Mouse (Mus musculus) myocyte (in vitro differentiated cells): ENCODE measurements around the gene Tmsb15b1. TPM values are rescaled to one million over a fixed set of nuclear protein-coding genes. Genes with fewer than 3 reads are reported as not detected.
"Not testable (repeated sequence)": the region's sequence is repeated elsewhere in the genome, so short reads cannot be mapped to it uniquely, and the experiment has no call there.

Experiments
- H3K27me3 ChIP-seq: one replicate; pipeline ENCODE4 v1.6.1; 2011; ENCODE audit not compliant: control insufficient read depth, insufficient read depth, insufficient read length
- H3K36me3 ChIP-seq: one replicate; pipeline ENCODE4 v1.6.1; 2011; ENCODE audit not compliant: control insufficient read depth, insufficient read depth
- H3K4me2 ChIP-seq: one replicate; pipeline ENCODE4 v1.6.1; 2011; ENCODE audit warnings: low read depth, control low read depth
- H3K4me3 ChIP-seq: one replicate; pipeline ENCODE4 v1.5.1; 2011; ENCODE audit warnings: mild to moderate bottlenecking, control low read depth, moderate library complexity
- H3K79me2 ChIP-seq: one replicate; pipeline ENCODE4 v1.6.1; 2011; ENCODE audit not compliant: control insufficient read depth, insufficient read depth
- H3ac ChIP-seq: one replicate; pipeline ENCODE4 v1.6.1; 2011; ENCODE audit not compliant: control insufficient read depth, insufficient read length
- CEBPB ChIP-seq: IDR thresholded peaks from 2 replicates; pipeline ENCODE4 v1.6.1; 2011; ENCODE audit warnings: mild to moderate bottlenecking, moderate library complexity; ENCODE audit not compliant: poor library complexity, insufficient read depth, severe bottlenecking
- E2F4 ChIP-seq: IDR thresholded peaks from one replicate; pipeline ENCODE4 v1.6.1; 2011; ENCODE audit warnings: mild to moderate bottlenecking, control low read depth, moderate library complexity; ENCODE audit not compliant: insufficient read depth
- MAX ChIP-seq: IDR thresholded peaks from one replicate; pipeline ENCODE4 v1.6.1; 2011; ENCODE audit warnings: low read depth, mild to moderate bottlenecking, control low read depth
- MYOD1 ChIP-seq, 3 experiments: IDR thresholded peaks; one replicate each; pipeline ENCODE4 v1.6.1; 2011; ENCODE audit warnings: control low read depth in 2 of 3, low read depth in 2 of 3, mild to moderate bottlenecking in 2 of 3, moderate library complexity in 1 of 3; ENCODE audit not compliant: insufficient read length in 2 of 3, control insufficient read depth in 1 of 3
- MYOG ChIP-seq, 3 experiments: IDR thresholded peaks; one replicate each; pipeline ENCODE4 v1.6.1; 2011; ENCODE audit warnings: control low read depth in 2 of 3, low read depth in 2 of 3, mild to moderate bottlenecking in 2 of 3; ENCODE audit not compliant: insufficient read length in 2 of 3, control insufficient read depth in 1 of 3, insufficient read depth in 1 of 3
- POLR2A ChIP-seq: IDR thresholded peaks from one replicate; pipeline ENCODE4 v1.6.1; 2011; ENCODE audit warnings: low read depth, mild to moderate bottlenecking, control low read depth, moderate library complexity; ENCODE audit not compliant: insufficient read length
- POLR2AphosphoS2 ChIP-seq: IDR thresholded peaks from one replicate; pipeline ENCODE4 v1.6.1; 2011; ENCODE audit warnings: low read depth, control low read depth; ENCODE audit not compliant: insufficient read length
- REST ChIP-seq: IDR thresholded peaks from one replicate; pipeline ENCODE4 v1.6.1; 2011; ENCODE audit warnings: mild to moderate bottlenecking, control low read depth, moderate library complexity; ENCODE audit not compliant: insufficient read depth, insufficient read length
- SRF ChIP-seq: IDR thresholded peaks from one replicate; pipeline ENCODE4 v1.6.1; 2011; ENCODE audit warnings: low read depth; ENCODE audit not compliant: control insufficient read depth, insufficient read length
- TCF12 ChIP-seq: IDR thresholded peaks from one replicate; pipeline ENCODE4 v1.6.1; 2011; ENCODE audit warnings: mild to moderate bottlenecking, control low read depth; ENCODE audit not compliant: poor library complexity, insufficient read depth, severe bottlenecking
- TCF3 ChIP-seq: IDR thresholded peaks from one replicate; pipeline ENCODE4 v1.6.1; 2011; ENCODE audit warnings: low read depth, control low read depth; ENCODE audit not compliant: insufficient read length
- USF1 ChIP-seq: IDR thresholded peaks from one replicate; pipeline ENCODE4 v1.6.1; 2011; ENCODE audit warnings: low read depth, mild to moderate bottlenecking, control low read depth, moderate library complexity
- polyA plus RNA-seq: library from polyadenylated mRNA; unstranded; fragments of >200 nt; fragmentation: generic; extraction: Trizol; gene quantifications from one replicate; pipeline ENCODE4 v1.2.1, GENCODE M21; 2012; ENCODE audit warnings: missing spikeins

Tmsb15b1 gene
- polyA plus RNA-seq, 1 experiment: not detected

DNA sequence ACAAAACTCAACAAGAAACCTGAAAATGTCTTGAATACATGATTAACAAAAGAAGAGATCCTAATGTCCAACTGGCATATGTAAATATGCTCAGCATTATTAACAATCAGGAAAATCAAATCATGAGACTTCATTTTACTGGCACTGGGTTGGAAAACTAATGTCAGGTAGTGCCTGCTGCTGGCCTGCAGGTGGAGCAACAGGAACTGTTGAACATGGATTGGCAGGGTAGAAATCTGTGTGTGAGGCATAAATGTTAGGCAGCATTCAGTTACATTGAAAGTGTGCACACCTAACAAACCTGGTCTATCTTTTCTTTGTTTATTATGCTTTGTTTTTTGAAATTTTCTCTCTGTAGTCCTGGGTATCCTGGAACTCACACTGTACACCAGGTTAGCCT is 1.9 kb upstream of the Tmsb15b1 start:
- no peaks in the 10 kb centered on the region for H3K36me3 ChIP-seq
- H3K79me2 ChIP-seq: no peaks in the 10 kb centered on the region
- no peak overlapping the region for H3ac ChIP-seq
- TF ChIP-seq MYOG (IDR thresholded peaks at IDR 0.05; ENCODE audit: control insufficient read depth in 1 of 3, insufficient read depth in 1 of 3, insufficient read length in 2 of 3, low read depth in 2 of 3) (no peak), REST (no peak), USF1 (no peak), TCF3 (no peak), TCF12 (no peak), MYOD1 (IDR thresholded peaks at IDR 0.05; ENCODE audit: control insufficient read depth in 1 of 3, insufficient read length in 2 of 3, low read depth in 2 of 3) (no peak), MAX (no peak), CEBPB (no peak), POLR2A (no peak), POLR2AphosphoS2 (no peak), E2F4 (no peak), SRF (no peak)
- no peak overlapping the region for H3K4me2 ChIP-seq
- H3K27me3 ChIP-seq: no peaks in the 10 kb centered on the region
- no peak overlapping the region for H3K4me3 ChIP-seq

DNA sequence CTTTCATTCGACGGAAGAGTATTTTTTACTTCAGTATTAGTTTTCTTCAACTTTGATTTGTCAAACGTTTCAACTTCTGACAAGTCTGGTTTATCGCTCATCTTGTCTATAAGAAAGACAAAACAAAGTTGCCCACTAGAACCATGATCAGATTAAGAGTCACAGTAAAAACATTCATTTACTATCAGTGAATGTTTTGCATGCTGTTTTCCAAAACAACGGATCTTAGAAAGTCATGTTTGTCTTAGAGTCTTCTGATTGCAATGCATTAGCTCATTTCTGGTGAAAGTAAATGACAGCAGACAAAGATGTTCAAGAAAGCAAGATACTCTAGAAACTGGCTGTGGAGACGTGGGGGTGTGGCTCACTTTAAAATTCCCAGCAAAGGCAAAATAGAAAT is 1.3 kb downstream of the Tmsb15b1 start, which contains the start of gene Tmsb15b2:
TSS of gene Tmsb15b2 (minus strand) at position 101 of the 400 bp plus-strand sequence.
- not testable (repeated sequence) for H3K4me2 ChIP-seq, H3ac ChIP-seq, H3K27me3 ChIP-seq, H3K36me3 ChIP-seq, H3K4me3 ChIP-seq, H3K79me2 ChIP-seq

DNA sequence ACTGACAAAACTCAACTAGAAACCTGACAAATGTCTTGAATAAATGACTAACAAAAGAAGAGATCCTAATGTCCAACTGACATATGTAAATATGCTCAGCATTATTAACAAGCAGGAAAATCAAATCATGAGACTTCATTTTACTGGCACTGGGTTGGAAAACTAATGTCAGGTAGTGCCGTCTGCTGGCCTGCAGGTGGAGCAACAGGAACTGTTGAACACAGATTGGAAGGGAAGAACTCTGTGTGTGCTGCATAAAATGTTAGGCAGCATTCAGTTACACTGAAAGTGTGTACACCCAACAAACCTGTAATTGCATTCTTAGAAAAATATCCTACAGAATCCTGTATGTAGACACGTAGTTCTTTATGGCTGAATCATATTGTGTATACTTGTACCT is 17.0 kb downstream of the Tmsb15b1 start:
- Histone ChIP-seq H3ac (no peak overlapping the region), H3K27me3 (no peaks in the 10 kb centered on the region), H3K4me3 (no peak overlapping the region), H3K4me2 (no peak overlapping the region), H3K79me2 (no peaks in the 10 kb centered on the region), H3K36me3 (no peaks in the 10 kb centered on the region)
- TF ChIP-seq REST (no peak), TCF12 (no peak), MYOD1 (IDR thresholded peaks at IDR 0.05; ENCODE audit: control insufficient read depth in 1 of 3, insufficient read length in 2 of 3, low read depth in 2 of 3) (no peak), POLR2A (no peak)

DNA sequence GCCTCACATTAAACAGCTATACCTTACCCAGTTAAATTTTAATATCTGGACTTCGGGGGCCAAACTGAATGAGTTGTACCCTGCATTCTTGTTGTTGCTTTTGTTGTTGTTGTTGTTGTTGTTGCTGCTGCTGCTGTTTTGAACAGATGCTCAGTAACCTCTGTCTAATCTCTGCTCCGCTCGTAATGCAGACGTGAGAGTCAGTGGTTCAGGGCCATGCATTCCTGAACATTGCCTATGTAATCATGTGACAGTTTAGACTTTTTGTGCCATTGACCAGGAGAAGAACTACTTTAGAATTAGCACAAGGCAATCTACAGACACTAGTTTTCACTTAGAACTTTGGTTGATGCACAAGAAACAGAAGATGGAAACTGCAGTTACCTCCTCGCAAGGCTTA is 18.4 kb downstream of the Tmsb15b1 start:
- not testable (repeated sequence) for H3K79me2 ChIP-seq, H3K27me3 ChIP-seq, H3ac ChIP-seq, H3K4me3 ChIP-seq, H3K4me2 ChIP-seq, H3K36me3 ChIP-seq

DNA sequence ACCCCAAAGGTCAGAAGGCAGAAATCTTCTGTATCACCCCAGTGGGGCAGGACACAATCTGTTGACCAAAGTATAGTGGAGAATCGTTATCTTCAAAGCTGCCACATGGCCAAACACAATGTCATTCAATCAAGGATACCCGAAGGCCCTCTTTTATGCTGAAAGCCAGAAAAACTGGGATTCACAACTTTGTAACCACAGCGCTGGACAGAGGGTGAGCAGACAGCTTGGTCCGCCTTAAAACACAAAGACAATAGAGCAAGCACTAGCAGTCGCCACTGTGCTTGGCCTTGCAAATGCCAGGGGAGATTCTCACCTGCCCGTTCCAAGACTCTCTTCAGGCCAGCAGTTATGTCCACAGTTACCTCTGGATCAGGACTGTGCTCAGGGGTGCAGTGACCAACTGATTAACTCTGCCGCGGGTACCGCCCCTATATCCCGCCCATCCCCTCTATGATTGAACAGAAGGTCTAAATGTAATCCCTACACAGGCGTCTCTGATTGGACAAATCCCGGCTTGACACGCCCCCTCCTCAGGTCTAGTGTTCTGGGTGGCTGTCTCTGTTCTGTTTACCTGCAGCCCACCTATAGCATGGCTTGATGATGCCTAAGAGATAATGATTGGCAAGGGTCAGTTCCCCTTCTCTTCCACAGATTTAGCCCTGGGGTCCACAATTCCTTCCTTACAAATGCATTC is 18.9 kb downstream of the Tmsb15b1 start:
- not testable (repeated sequence) for H3K36me3 ChIP-seq, H3K4me3 ChIP-seq, H3K79me2 ChIP-seq, H3ac ChIP-seq, H3K4me2 ChIP-seq, H3K27me3 ChIP-seq

DNA sequence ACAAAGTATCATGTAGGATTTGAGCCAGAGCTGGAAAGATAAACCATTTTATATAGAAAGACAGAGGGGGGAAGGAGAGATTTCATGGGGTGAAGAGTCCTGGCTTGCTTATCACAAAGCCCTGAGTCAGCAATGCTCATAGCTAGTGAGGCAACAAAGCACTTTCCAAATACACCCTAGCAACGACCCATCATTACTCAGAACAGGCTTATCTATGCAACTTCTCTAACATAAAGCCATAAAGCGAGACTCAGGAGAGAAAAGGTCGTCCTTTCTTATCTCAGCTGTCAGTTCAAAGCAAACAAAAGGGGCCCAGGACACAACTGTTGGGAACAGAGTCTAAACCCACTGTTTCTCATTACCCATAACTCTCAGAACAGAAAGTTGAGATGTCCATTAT is 38.7 kb downstream of the Tmsb15b1 start:
- no peaks in the 10 kb centered on the region for H3K79me2 ChIP-seq
- no peak overlapping the region for H3K4me3 ChIP-seq
- H3K27me3 ChIP-seq: no peaks in the 10 kb centered on the region
- no peak overlapping the region for H3K4me2 ChIP-seq
- H3K36me3 ChIP-seq: no peaks in the 10 kb centered on the region
- TF ChIP-seq POLR2AphosphoS2 (no peak), CEBPB (no peak), TCF12 (no peak), SRF (no peak), USF1 (no peak), REST (no peak), TCF3 (no peak), MAX (no peak), MYOG (IDR thresholded peaks at IDR 0.05; ENCODE audit: control insufficient read depth in 1 of 3, insufficient read depth in 1 of 3, insufficient read length in 2 of 3, low read depth in 2 of 3) (no peak)
- H3ac ChIP-seq: no peak overlapping the region
